Mouse (Mus musculus) intestine, embryonic 15.5 days (tissue): ENCODE measurements around the gene Tet3. TPM values are rescaled to one million over a fixed set of nuclear protein-coding genes. Genes with fewer than 3 reads are reported as not detected.
A peak's percentile ranks its signal among the peaks of the same experiment; 100 is the strongest.

Experiments
- ATAC-seq: fragments of 200-750 bp; cut with Nextera tagmentation; 2 replicates; pipeline ENCODE4 v1.8.0; 2017; ENCODE audit warnings: moderate TSS enrichment, moderate library complexity
- H3K27ac ChIP-seq: fragments of 300-500 bp; sonication (generic); 2 replicates; pipeline ENCODE4 v1.5.1; 2015; ENCODE audit warnings: mild to moderate bottlenecking, inconsistent platforms
- H3K27me3 ChIP-seq: fragments of 300-500 bp; sonication (generic); replicated peaks from 2 replicates; pipeline ENCODE4 v1.6.1; 2015; ENCODE audit warnings: inconsistent platforms
- H3K36me3 ChIP-seq: fragments of 300-500 bp; sonication (generic); 2 replicates; pipeline ENCODE4 v1.6.1; 2015; ENCODE audit warnings: inconsistent platforms
- H3K4me1 ChIP-seq: fragments of 300-500 bp; sonication (generic); replicated peaks from 2 replicates; pipeline ENCODE4 v1.6.1; 2015; ENCODE audit warnings: inconsistent platforms
- H3K4me2 ChIP-seq: fragments of 300-500 bp; sonication (generic); replicated peaks from 2 replicates; pipeline ENCODE4 v1.6.1; 2015; ENCODE audit warnings: mild to moderate bottlenecking, inconsistent platforms
- H3K4me3 ChIP-seq: fragments of 300-500 bp; sonication (generic); replicated peaks from 2 replicates; pipeline ENCODE4 v1.5.1; 2015; ENCODE audit warnings: inconsistent platforms
- H3K9ac ChIP-seq: fragments of 300-500 bp; sonication (generic); 2 replicates; pipeline ENCODE4 v1.6.1; 2015; ENCODE audit warnings: inconsistent platforms
- H3K9me3 ChIP-seq: fragments of 300-500 bp; sonication (generic); 2 replicates; pipeline ENCODE4 v1.6.1; 2016; ENCODE audit warnings: inconsistent platforms
- WGBS: fragments of 180-500 bp; shearing (Covaris S2); methylation state at CpG from one replicate; pipeline ENCODE4 v1.1.7; 2015; 5-methylcytosine and 5-hydroxymethylcytosine counted together
- polyA plus RNA-seq: library from polyadenylated mRNA; unstranded; fragments of >200 nt; fragmentation: Nextera tagmentation; extraction: Ambion mirVana; gene quantifications from 2 replicates; pipeline ENCODE4 v1.2.1, GENCODE M21; 2015

The Tet3 gene
- polyA plus RNA-seq, 1 experiment from 2014 or later: 41.8 TPM

- Histone ChIP-seq H3K4me2 (no peak overlapping the region), H3K27me3 (no peaks in the 10 kb centered on the region), H3K27ac (no peak overlapping the region), H3K9ac (no peak overlapping the region), H3K4me3 (no peak overlapping the region), H3K4me1 (peaks cover 58% of the 10 kb centered on the region), H3K36me3 (peaks cover 8% of the 10 kb centered on the region; the same call in 1 of the 2 replicates), H3K9me3 (no peaks in the 10 kb centered on the region)
- ATAC-seq: no peak
- 73% methylated on average over 4 of the region's 4 CpGs for WGBS
Measured at GRCm38 (mm10) chr6:83436547-83436946, 22.3 kb downstream of the Tet3 start.

GRCm38 (mm10) chr6:83435174-83435573, 23.7 kb downstream of the Tet3 start:
- Histone ChIP-seq H3K4me2 (no peak overlapping the region), H3K9me3 (no peaks in the 10 kb centered on the region), H3K27ac (no peak overlapping the region), H3K4me3 (no peak overlapping the region), H3K27me3 (no peaks in the 10 kb centered on the region), H3K36me3 (peaks cover 8% of the 10 kb centered on the region; the same call in 1 of the 2 replicates), H3K4me1 (peaks cover 53% of the 10 kb centered on the region), H3K9ac (no peak overlapping the region)
- 54% methylated on average over 5 of the region's 5 CpGs for WGBS
- ATAC-seq: no peak

- Histone ChIP-seq H3K36me3 (peaks cover 5% of the 10 kb centered on the region; the same call in 1 of the 2 replicates), H3K4me3 (no peak overlapping the region), H3K4me2 (no peak overlapping the region), H3K27ac (no peak overlapping the region; the same call in 1 of the 2 replicates), H3K27me3 (no peaks in the 10 kb centered on the region), H3K4me1 (peaks cover 40% of the 10 kb centered on the region), H3K9ac (no peak overlapping the region), H3K9me3 (no peaks in the 10 kb centered on the region)
- 87% methylated on average over 4 of the region's 4 CpGs for WGBS
- no peak for ATAC-seq
Measured at GRCm38 (mm10) chr6:83433546-83433945, 25.3 kb downstream of the Tet3 start.

GRCm38 (mm10) chr6:83432966-83433365, 25.9 kb downstream of the Tet3 start:
- H3K36me3 ChIP-seq: peaks cover 3% of the 10 kb centered on the region; the same call in 1 of the 2 replicates
- H3K9me3 ChIP-seq: no peaks in the 10 kb centered on the region
- no peak overlapping the region; the same call in 1 of the 2 replicates for H3K9ac ChIP-seq
- peaks cover 41% of the 10 kb centered on the region for H3K4me1 ChIP-seq
- peak; percentile 22; the same call in 1 of the 2 replicates for ATAC-seq
- no peak overlapping the region for H3K4me3 ChIP-seq
- H3K4me2 ChIP-seq: no peak overlapping the region
- no peaks in the 10 kb centered on the region for H3K27me3 ChIP-seq
- WGBS: 79% methylated on average over 7 of the region's 7 CpGs
- H3K27ac ChIP-seq: no peak overlapping the region

GRCm38 (mm10) chr6:83427968-83428731, 30.7 kb downstream of the Tet3 start:
- no peak overlapping the region for H3K9ac ChIP-seq
- peak overlapping the region; percentile 79 for H3K27ac ChIP-seq
- no peak overlapping the region for H3K4me3 ChIP-seq
- H3K36me3 ChIP-seq: 0 out of 2 replicates have a peak, but pooled peaks cover 2% of the 10 kb centered on the region
- no peaks in the 10 kb centered on the region for H3K27me3 ChIP-seq
- no peaks in the 10 kb centered on the region for H3K9me3 ChIP-seq
- H3K4me1 ChIP-seq: peaks cover 43% of the 10 kb centered on the region
- ATAC-seq: peak; percentile 66
- H3K4me2 ChIP-seq: 0 out of 2 replicates have a peak overlapping the region, but pooled peaks have one; percentile 6
- 31% methylated on average over 5 of the region's 5 CpGs for WGBS

- Histone ChIP-seq H3K27ac (peak overlapping the region; percentile 79; the same call in 1 of the 2 replicates), H3K9me3 (no peaks in the 10 kb centered on the region), H3K4me2 (no peak overlapping the region), H3K36me3 (0 out of 2 replicates have a peak, but pooled peaks cover 2% of the 10 kb centered on the region), H3K27me3 (no peaks in the 10 kb centered on the region), H3K4me1 (peaks cover 44% of the 10 kb centered on the region), H3K4me3 (no peak overlapping the region), H3K9ac (no peak overlapping the region)
- WGBS: 60% methylated on average over 6 of the region's 6 CpGs
- peak; percentile 2; the same call in 1 of the 2 replicates for ATAC-seq
Measured at GRCm38 (mm10) chr6:83427512-83427911, 31.4 kb downstream of the Tet3 start.

- Histone ChIP-seq H3K9ac (no peak overlapping the region), H3K4me3 (no peak overlapping the region), H3K4me1 (peaks cover 45% of the 10 kb centered on the region), H3K27me3 (no peaks in the 10 kb centered on the region), H3K27ac (no peak overlapping the region), H3K4me2 (no peak overlapping the region), H3K9me3 (no peaks in the 10 kb centered on the region), H3K36me3 (0 out of 2 replicates have a peak, but pooled peaks cover 2% of the 10 kb centered on the region)
- 90% methylated on average over 3 of the region's 3 CpGs for WGBS
- no peak for ATAC-seq
Measured at GRCm38 (mm10) chr6:83426576-83426975, 32.3 kb downstream of the Tet3 start.

GRCm38 (mm10) chr6:83424053-83424404, 34.9 kb downstream of the Tet3 start:
- H3K27ac ChIP-seq: peak overlapping the region; percentile 83

GRCm38 (mm10) chr6:83423400-83424052, 35.4 kb downstream of the Tet3 start:
- H3K27ac ChIP-seq: peak overlapping the region; percentile 83
- H3K4me2 ChIP-seq: no peak overlapping the region
- H3K36me3 ChIP-seq: 0 out of 2 replicates have a peak, but pooled peaks cover 2% of the 10 kb centered on the region
- no peaks in the 10 kb centered on the region for H3K9me3 ChIP-seq
- WGBS: 56% methylated on average over 8 of the region's 8 CpGs
- H3K27me3 ChIP-seq: no peaks in the 10 kb centered on the region
- no peak for ATAC-seq
- H3K4me3 ChIP-seq: no peak overlapping the region
- peaks cover 62% of the 10 kb centered on the region for H3K4me1 ChIP-seq
- H3K9ac ChIP-seq: no peak overlapping the region

More at GRCm38 (mm10) chr6:83424053-83424404, 34.9 kb downstream of the Tet3 start:
- Histone ChIP-seq H3K4me1 (peaks cover 60% of the 10 kb centered on the region), H3K27me3 (no peaks in the 10 kb centered on the region), H3K4me2 (no peak overlapping the region), H3K9ac (no peak overlapping the region), H3K36me3 (0 out of 2 replicates have a peak, but pooled peaks cover 2% of the 10 kb centered on the region), H3K4me3 (no peak overlapping the region), H3K9me3 (no peaks in the 10 kb centered on the region)
- no peak for ATAC-seq
- 79% methylated on average over 4 of the region's 4 CpGs for WGBS

- peak overlapping the region; percentile 83 for H3K27ac ChIP-seq
- no peaks in the 10 kb centered on the region for H3K9me3 ChIP-seq
- H3K27me3 ChIP-seq: no peaks in the 10 kb centered on the region
- peaks cover 58% of the 10 kb centered on the region for H3K4me1 ChIP-seq
- WGBS: 27% methylated on average over 11 of the region's 11 CpGs
- no peak overlapping the region for H3K4me3 ChIP-seq
- H3K4me2 ChIP-seq: peak overlapping the region; percentile 19; the same call in 1 of the 2 replicates
- H3K9ac ChIP-seq: no peak overlapping the region
- H3K36me3 ChIP-seq: 0 out of 2 replicates have a peak, but pooled peaks cover 2% of the 10 kb centered on the region
- ATAC-seq: peak; percentile 96
Measured at GRCm38 (mm10) chr6:83421866-83422649, 36.8 kb downstream of the Tet3 start.

- no peak overlapping the region for H3K4me2 ChIP-seq
- peaks cover 59% of the 10 kb centered on the region for H3K4me1 ChIP-seq
- H3K9me3 ChIP-seq: no peaks in the 10 kb centered on the region
- H3K36me3 ChIP-seq: no peaks in the 10 kb centered on the region
- H3K9ac ChIP-seq: no peak overlapping the region
- H3K27ac ChIP-seq: no peak overlapping the region
- ATAC-seq: no peak
- 88% methylated on average over 3 of the region's 3 CpGs for WGBS
- H3K4me3 ChIP-seq: no peak overlapping the region
- H3K27me3 ChIP-seq: no peaks in the 10 kb centered on the region
Measured at GRCm38 (mm10) chr6:83419516-83419915, 39.4 kb downstream of the Tet3 start.

GRCm38 (mm10) chr6:83417531-83417930, 41.4 kb downstream of the Tet3 start:
- peaks cover 55% of the 10 kb centered on the region for H3K4me1 ChIP-seq
- no peaks in the 10 kb centered on the region for H3K9me3 ChIP-seq
- no peaks in the 10 kb centered on the region for H3K27me3 ChIP-seq
- H3K4me3 ChIP-seq: no peak overlapping the region
- no peaks in the 10 kb centered on the region for H3K36me3 ChIP-seq
- H3K4me2 ChIP-seq: no peak overlapping the region
- WGBS: 76% methylated on average over 3 of the region's 3 CpGs
- H3K9ac ChIP-seq: no peak overlapping the region
- no peak for ATAC-seq
- H3K27ac ChIP-seq: no peak overlapping the region
